19 mouse cellular contexts compared by ENCODE assay signal in the genomic region with DNA sequence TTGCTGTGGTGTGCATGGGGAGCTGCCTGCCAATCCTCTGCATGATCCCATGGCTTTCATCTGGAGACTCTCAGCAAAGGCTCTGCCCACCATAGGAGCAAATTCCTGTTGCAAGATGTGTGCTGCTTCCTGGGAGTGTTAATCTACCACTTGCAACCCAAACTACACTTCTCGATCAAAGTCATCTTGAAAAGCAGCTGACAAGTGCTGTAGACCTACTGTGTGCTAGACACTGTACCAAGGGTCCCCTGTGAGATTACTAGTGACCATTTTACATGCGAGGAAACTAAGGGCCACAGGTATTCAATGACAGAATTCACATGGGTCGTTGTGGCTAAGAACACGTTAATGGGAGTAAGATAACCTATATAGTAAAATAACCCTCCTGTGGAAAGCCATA.
"Had no signal": no experiment of that assay in that cellular context is flagged by ENCODE, and none has a peak within 500 bp of the region (broad histone marks: within the 10 kb centered on the region; RNA-seq: fewer than 3 reads in every experiment).

No protein-coding gene starts in this region.

- H3K4me2 ChIP-seq: lung, embryonic 14.5 days; midbrain, embryonic 12.5 days; neural tube, embryonic 13.5 days; neural tube, embryonic 15.5 days had no signal

- H3K27me3 ChIP-seq: midbrain, embryonic 12.5 days; neural tube, embryonic 13.5 days; neural tube, embryonic 15.5 days had no signal

- H3K9me3 ChIP-seq: midbrain, embryonic 10.5 days; midbrain, embryonic 12.5 days; neural tube, embryonic 13.5 days; neural tube, embryonic 15.5 days had no signal

- H3K4me3 ChIP-seq: midbrain, embryonic 10.5 days; midbrain, embryonic 12.5 days; myocyte; neural tube, embryonic 13.5 days; neural tube, embryonic 15.5 days had no signal

- H3K4me1 ChIP-seq: neural tube, embryonic 13.5 days; neural tube, embryonic 15.5 days had no signal

- H3K9ac ChIP-seq: lung, embryonic 14.5 days; midbrain, embryonic 12.5 days; neural tube, embryonic 13.5 days; neural tube, embryonic 15.5 days had no signal

- DNase-seq: lung, adult 18-20 months; lung, embryonic 14.5 days; lung, postnatal 10 days; lung, postnatal 4 days; midbrain, embryonic 14.5 days; retina, postnatal 1 day; right cerebral cortex, adult 18-20 months; right cerebral cortex, postnatal 25 days; right cerebral cortex, postnatal 4 days; spleen, adult 18-20 months; thymus, adult 18-20 months; thymus, postnatal 14 days; thymus, postnatal 36 days had no signal

- ATAC-seq: midbrain, embryonic 16.5 days had no signal

- H3K27ac ChIP-seq: midbrain, embryonic 10.5 days; midbrain, embryonic 12.5 days; neural tube, embryonic 13.5 days; neural tube, embryonic 15.5 days had no signal
